Mouse (Mus musculus) limb, embryonic 11.5 days (tissue): ENCODE measurements at regions not wholly inside any gene's neighbourhood (a gene's known extent, or its start where the extent isn't known, plus 50 kb on each side); places are given as distances from the start of the nearest gene placed in this dataset.

Source experiments
- ATAC-seq: fragments of 200-750 bp; cut with Nextera tagmentation; 2 replicates; pipeline ENCODE4 v1.8.0; 2017; ENCODE audit warnings: low read depth; ENCODE audit not compliant: insufficient number of reproducible peaks, low FRiP score, low TSS enrichment
- DNase-seq: peaks from one replicate; pipeline ENCODE4 v3.0.0-alpha.2; 2015; ENCODE audit warnings: low spot score
- H3K27ac ChIP-seq: fragments of 300-500 bp; sonication (generic); replicated peaks from 2 replicates; pipeline ENCODE4 v1.5.1; 2014; ENCODE audit warnings: low read depth, mild to moderate bottlenecking, low read length
- H3K27me3 ChIP-seq: fragments of 300-500 bp; sonication (generic); 2 replicates; pipeline ENCODE4 v1.6.1; 2014; ENCODE audit warnings: mild to moderate bottlenecking, low read length, mixed read lengths; ENCODE audit not compliant: control insufficient read depth, insufficient read depth
- H3K36me3 ChIP-seq: fragments of 300-500 bp; sonication (generic); 2 replicates; pipeline ENCODE4 v1.6.1; 2014; ENCODE audit warnings: mild to moderate bottlenecking, low read length, moderate library complexity, mixed read lengths; ENCODE audit not compliant: control insufficient read depth, insufficient read depth
- H3K4me1 ChIP-seq: fragments of 300-500 bp; sonication (generic); 2 replicates; pipeline ENCODE4 v1.6.1; 2014; ENCODE audit warnings: low read length, mixed read lengths; ENCODE audit not compliant: control insufficient read depth, insufficient read depth
- H3K4me2 ChIP-seq: fragments of 300-500 bp; sonication (generic); 2 replicates; pipeline ENCODE4 v1.6.1; 2014; ENCODE audit warnings: low read depth, mild to moderate bottlenecking, moderate library complexity; ENCODE audit not compliant: severe bottlenecking
- H3K4me3 ChIP-seq: fragments of 300-500 bp; sonication (generic); 2 replicates; pipeline ENCODE4 v1.5.1; 2014; ENCODE audit warnings: low read depth, low read length
- H3K9ac ChIP-seq: fragments of 300-500 bp; sonication (generic); 2 replicates; pipeline ENCODE4 v1.6.1; 2014; ENCODE audit warnings: mild to moderate bottlenecking, low read length
- H3K9me3 ChIP-seq: fragments of 300-500 bp; sonication (generic); 2 replicates; pipeline ENCODE4 v1.6.1; 2016; ENCODE audit warnings: low read length; ENCODE audit not compliant: control insufficient read depth
- WGBS: fragments of 180-500 bp; shearing (Covaris S2); extraction: QIAGEN DNeasy Blood & Tissue Kit; methylation state at CpG from one replicate; pipeline ENCODE4 v1.1.7; 2014; 5-methylcytosine and 5-hydroxymethylcytosine counted together

DNA sequence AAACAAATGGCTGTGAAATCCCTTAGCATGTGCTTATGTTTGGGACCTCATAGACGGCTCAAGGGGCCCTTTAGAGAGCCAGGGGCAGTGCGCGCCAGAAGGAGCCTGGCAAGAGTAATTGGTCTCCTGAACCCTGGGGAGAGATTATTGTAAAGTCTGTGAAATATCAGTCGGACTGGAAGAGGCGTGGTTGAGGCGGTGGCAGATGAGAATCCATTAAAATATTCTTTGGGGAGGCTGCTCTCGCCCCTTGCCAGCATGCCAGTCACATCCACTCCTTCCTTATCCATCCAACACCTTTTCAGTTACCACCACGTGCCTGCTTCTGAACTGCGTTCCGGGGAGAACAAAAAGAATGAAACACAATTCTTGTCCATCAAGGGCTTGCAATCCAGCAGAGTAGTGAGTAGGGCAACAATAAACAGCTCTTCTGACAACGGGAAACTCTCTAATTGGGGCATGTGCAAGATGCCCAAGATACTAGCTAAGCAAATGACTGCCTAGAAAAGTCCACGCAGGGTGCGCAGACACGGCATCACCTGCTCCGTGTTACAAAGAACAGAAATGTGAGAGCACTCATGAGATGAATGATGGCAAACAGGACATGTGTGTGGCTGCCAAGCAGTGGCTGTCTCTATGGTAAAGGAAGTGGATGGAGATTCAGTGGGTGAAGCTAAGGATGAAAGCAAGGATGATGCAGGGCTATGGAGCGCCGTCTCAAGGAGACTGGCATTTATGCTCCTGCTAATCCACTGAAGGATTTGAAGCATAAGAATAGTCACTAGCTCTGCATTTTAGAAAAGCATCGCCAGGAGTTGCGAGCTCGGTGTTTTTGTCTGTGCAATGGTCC lies 320.6 kb upstream of the Zfp462 start:
- Histone ChIP-seq H3K27ac (no peak overlapping the region), H3K4me1 (no peaks in the 10 kb centered on the region), H3K36me3 (no peaks in the 10 kb centered on the region), H3K9ac (no peak overlapping the region), H3K9me3 (peaks cover 3% of the 10 kb centered on the region; the same call in 1 of the 2 replicates), H3K27me3 (no peaks in the 10 kb centered on the region), H3K4me3 (no peak overlapping the region), H3K4me2 (no peak overlapping the region)
- DNase-seq (no peak), ATAC-seq (no peak)
- WGBS: 81% methylated on average over 20 of the region's 20 CpGs

DNA sequence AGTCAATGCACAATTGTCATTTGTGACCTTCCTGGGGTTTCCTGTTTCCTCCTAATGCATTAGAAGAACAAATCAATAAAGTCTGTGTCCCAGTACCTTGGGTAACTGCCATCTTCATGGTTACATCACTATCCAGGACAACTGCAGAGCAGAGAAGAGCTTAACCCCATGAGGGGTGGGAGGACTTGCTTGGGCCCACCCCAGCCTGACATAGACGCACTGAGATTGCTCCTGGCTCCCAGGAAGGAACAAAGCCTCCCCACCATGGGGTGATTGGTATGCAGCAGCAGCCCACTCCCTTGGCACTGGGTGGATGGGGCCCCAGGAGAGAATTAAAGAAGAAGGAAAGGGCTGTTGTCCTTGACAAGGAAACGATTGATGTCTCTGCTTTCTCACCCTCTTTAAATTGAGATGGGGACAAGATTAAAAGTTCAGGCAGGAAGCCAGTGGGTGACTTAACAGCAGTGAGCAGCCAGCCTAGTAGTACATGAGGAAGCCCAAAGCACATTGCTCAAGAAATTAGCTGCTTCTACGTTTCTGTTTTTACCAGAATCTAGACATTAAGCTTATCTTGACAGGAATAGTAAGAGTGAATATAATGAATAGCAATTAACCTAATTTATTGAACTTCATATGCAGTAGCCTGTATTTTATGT lies 307.7 kb upstream of the Zfp462 start:
- no peaks in the 10 kb centered on the region for H3K27me3 ChIP-seq
- no peaks in the 10 kb centered on the region for H3K4me1 ChIP-seq
- H3K4me3 ChIP-seq: no peak overlapping the region
- no peak overlapping the region for H3K9ac ChIP-seq
- DNase-seq (no peak), ATAC-seq (no peak)
- no peak overlapping the region for H3K4me2 ChIP-seq
- WGBS: 25% methylated on average over 3 of the region's 3 CpGs
- no peak overlapping the region for H3K27ac ChIP-seq
- no peaks in the 10 kb centered on the region for H3K9me3 ChIP-seq
- no peaks in the 10 kb centered on the region for H3K36me3 ChIP-seq

DNA sequence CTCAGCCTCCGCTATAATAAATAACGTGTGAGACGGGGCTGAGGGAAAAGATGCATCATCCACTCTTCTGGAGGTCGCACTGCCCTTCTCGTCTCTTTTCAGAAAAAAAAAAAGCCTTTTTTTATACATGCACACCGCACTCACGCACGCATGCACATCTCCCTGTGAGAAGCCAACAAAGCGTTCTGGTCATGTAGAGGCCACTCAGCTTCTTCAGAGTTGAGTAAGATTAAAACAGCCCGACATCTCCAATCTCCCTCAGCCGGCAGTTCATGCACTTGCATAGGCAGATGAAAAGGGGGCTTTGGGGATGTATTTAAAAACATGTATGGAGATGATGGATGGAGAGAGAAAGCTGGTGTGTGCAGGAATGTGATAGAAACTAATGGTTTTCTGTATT lies 298.8 kb upstream of the Zfp462 start:
- Histone ChIP-seq H3K4me1 (no peaks in the 10 kb centered on the region), H3K36me3 (no peaks in the 10 kb centered on the region), H3K4me2 (no peak overlapping the region), H3K9me3 (no peaks in the 10 kb centered on the region), H3K9ac (no peak overlapping the region), H3K27me3 (no peaks in the 10 kb centered on the region), H3K4me3 (no peak overlapping the region), H3K27ac (no peak overlapping the region)
- DNase-seq (no peak), ATAC-seq (no peak)
- 91% methylated on average over 11 of the region's 11 CpGs for WGBS

DNA sequence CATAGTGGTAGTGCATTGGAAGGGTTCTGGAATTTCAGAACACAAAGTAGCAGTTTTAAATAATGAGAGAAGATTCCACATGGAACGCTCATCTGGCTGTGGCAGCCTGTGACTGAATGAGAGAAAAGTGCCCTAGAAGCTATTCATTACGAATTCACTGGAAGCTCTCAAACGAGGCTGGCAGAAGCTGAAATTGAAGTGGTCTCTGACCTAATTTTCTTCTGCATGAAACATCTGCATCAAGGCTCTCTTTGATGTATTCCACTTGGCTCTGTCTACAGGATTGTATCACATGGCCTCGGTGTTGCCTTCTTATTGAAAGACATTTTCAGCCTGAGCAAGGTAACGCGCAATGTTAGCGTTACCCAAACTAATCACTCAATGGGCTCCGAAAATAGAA lies 298.4 kb upstream of the Zfp462 start:
- WGBS: 81% methylated on average over 8 of the region's 8 CpGs
- Histone ChIP-seq H3K4me3 (no peak overlapping the region), H3K27me3 (no peaks in the 10 kb centered on the region), H3K4me2 (no peak overlapping the region), H3K4me1 (no peaks in the 10 kb centered on the region), H3K9ac (no peak overlapping the region), H3K27ac (no peak overlapping the region), H3K9me3 (no peaks in the 10 kb centered on the region), H3K36me3 (no peaks in the 10 kb centered on the region)
- no peak for DNase-seq
- no peak for ATAC-seq

DNA sequence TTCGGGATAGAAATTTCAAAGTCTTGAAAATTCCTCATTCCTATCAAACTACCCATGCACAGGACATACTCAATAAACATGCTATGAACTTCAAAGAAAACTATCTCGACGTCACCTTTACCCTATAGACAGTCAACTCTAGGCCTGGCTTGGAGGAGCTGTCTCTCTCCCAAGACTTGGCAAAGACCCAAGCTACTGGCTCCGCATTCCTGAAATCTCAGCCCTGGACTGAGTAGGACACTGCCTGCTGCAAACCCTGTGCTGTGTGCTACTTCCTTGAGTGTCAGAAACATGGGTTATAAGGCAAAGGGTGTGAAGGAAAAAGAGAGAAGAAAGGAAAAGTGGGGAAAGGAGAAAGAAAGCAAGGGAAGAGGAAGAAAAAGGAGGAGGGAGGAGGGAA lies 296.6 kb upstream of the Zfp462 start:
- no peak overlapping the region for H3K27ac ChIP-seq
- no peak overlapping the region for H3K4me3 ChIP-seq
- WGBS: 90% methylated on average over 4 of the region's 4 CpGs
- H3K36me3 ChIP-seq: no peaks in the 10 kb centered on the region
- DNase-seq (no peak), ATAC-seq (no peak)
- 0 out of 2 replicates have a peak, but pooled peaks cover 2% of the 10 kb centered on the region for H3K4me1 ChIP-seq
- H3K9ac ChIP-seq: no peak overlapping the region
- no peaks in the 10 kb centered on the region for H3K9me3 ChIP-seq
- no peak overlapping the region for H3K4me2 ChIP-seq
- H3K27me3 ChIP-seq: no peaks in the 10 kb centered on the region

DNA sequence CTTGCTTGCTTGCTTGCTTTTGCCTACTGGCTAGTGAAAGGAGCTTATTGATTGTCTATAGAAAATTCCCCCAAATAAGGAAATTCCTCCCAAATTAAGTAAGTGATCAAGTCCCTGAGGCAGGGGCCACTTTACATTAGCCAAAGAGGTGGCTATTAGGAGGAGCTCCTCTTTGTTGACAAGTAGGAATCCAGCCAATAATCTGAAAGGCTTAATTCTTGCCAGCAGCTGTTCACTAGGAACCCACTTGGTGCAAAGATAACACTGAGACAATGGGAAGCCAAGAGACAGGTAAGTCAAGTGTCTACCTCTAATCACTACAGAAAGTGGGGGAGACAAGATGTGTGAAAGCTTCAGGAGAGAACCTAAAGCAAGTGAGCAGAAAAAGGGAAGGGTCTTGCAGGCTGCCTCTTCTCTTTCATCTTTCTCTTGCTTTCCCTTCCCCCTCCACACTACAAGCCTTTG lies 293.2 kb upstream of the Zfp462 start:
- no peak overlapping the region for H3K9ac ChIP-seq
- H3K4me2 ChIP-seq: no peak overlapping the region
- DNase-seq: no peak
- no peaks in the 10 kb centered on the region for H3K36me3 ChIP-seq
- no peak overlapping the region for H3K4me3 ChIP-seq
- ATAC-seq: no peak
- 0 out of 2 replicates have a peak, but pooled peaks cover 2% of the 10 kb centered on the region for H3K4me1 ChIP-seq
- no peak overlapping the region for H3K27ac ChIP-seq
- no peaks in the 10 kb centered on the region for H3K9me3 ChIP-seq
- H3K27me3 ChIP-seq: no peaks in the 10 kb centered on the region

DNA sequence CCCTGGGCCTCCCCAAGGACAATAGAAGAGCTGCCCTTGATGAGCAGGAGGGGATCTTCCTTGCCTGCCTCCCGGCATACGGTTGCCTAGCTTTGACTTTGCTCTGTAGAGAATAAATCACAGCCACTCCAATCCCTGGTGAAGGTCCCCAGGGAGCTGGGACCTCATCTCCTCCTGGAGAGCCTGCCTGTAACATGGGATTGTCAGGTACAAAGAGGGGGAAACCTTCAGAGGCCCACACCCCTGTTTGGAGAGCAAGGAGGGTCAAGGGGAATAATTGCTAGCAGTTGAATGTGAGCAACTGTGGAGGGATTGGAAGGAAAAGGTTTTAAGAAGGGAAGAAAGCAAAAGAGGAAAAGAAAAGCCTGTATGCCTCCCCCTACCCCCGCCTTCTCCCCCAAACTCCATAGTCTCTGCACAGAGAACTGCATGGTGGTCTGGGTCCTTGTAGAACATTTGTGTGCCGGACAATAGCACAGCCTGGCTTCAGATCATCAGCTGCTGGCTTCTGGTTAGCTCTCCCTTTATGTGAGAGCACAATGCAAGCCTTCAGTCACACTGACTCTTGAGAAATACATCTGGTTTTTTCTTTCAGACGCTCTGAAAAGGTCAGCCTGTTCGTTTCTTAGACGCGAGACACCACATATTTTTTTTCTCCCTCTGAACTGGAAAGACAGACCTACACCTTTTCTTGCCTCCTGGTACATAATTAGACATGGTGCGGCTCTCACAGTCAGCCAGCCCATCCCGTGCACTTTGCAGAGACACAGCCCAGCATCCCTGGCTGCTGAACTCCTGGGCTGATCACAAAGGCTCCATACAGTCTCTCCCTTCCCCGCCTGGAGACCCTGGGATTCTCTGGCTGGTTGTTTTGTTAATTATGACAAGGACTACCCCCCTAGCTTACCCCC lies 292.5 kb upstream of the Zfp462 start:
- no peaks in the 10 kb centered on the region for H3K36me3 ChIP-seq
- H3K27ac ChIP-seq: peak overlapping the region; percentile 43; the same call in 1 of the 2 replicates
- DNase-seq: no peak
- H3K27me3 ChIP-seq: no peaks in the 10 kb centered on the region
- 0 out of 2 replicates have a peak, but pooled peaks cover 2% of the 10 kb centered on the region for H3K4me1 ChIP-seq
- H3K4me2 ChIP-seq: no peak overlapping the region
- H3K9me3 ChIP-seq: no peaks in the 10 kb centered on the region
- no peak for ATAC-seq
- no peak overlapping the region for H3K9ac ChIP-seq
- WGBS: 52% methylated on average over 11 of the region's 11 CpGs
- no peak overlapping the region for H3K4me3 ChIP-seq

DNA sequence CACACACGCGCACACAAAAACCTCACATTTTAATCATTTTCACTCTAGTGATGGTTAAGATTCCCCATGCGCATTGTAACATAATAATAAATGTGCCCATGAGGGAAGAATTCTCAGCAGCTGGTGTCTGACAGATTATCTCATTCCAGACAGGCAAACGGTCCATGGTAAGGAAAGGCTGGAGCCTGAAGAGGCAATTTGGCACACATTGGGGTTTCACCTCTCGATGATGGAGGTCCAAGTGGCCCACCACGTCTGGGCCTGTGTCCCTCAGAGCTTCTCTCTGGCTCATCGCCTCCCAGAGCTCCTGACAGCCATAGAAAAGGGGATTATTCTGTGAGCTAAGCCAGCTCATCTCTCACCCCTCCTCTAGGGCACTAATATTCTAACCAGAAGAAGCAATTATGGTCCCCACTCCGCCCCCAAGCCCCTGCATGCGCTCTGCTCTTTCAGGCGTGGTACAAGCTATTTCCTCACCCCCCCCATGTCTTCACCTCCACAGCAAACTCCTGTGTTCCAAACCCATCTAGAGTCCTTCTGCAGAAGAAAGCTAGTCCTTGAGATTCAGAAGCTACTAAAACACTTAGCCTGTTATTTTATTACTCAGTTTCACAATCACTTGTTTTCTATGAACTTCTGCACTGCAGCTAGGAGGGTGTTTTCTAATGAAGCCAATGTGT lies 291.6 kb upstream of the Zfp462 start:
- H3K27ac ChIP-seq: no peak overlapping the region
- H3K4me3 ChIP-seq: no peak overlapping the region
- H3K4me1 ChIP-seq: 0 out of 2 replicates have a peak, but pooled peaks cover 2% of the 10 kb centered on the region
- 76% methylated on average over 10 of the region's 10 CpGs for WGBS
- ATAC-seq (no peak), DNase-seq (no peak)
- H3K27me3 ChIP-seq: no peaks in the 10 kb centered on the region
- H3K9me3 ChIP-seq: no peaks in the 10 kb centered on the region
- H3K36me3 ChIP-seq: no peaks in the 10 kb centered on the region
- no peak overlapping the region for H3K4me2 ChIP-seq
- no peak overlapping the region for H3K9ac ChIP-seq
